Mouse (Mus musculus) right cerebral cortex, postnatal 25 days (tissue): Measurements from ENCODE around the gene Lipe.
A peak's percentile ranks its signal among the peaks of the same experiment; 100 is the strongest.
"Not testable (repeated sequence)": the region's sequence is repeated elsewhere in the genome, so short reads cannot be mapped to it uniquely, and the experiment has no call there.

Experiments
- DNase-seq: peaks from one replicate; pipeline ENCODE4 v3.0.0; 2022

Lipe gene

GRCm38 (mm10) chr7:25411861-25412260 is 13.4 kb upstream of the Lipe start:
- no peak for DNase-seq

GRCm38 (mm10) chr7:25410969-25411615 is 12.6 kb upstream of the Lipe start:
- no peak for DNase-seq

- DNase-seq, result no peak
Observed at GRCm38 (mm10) chr7:25409114-25409760, 10.7 kb upstream of the Lipe start.

GRCm38 (mm10) chr7:25406468-25406867 is 8.0 kb upstream of the Lipe start:
- DNase-seq, result no peak

GRCm38 (mm10) chr7:25402671-25403101 is 4.2 kb upstream of the Lipe start:
- no peak for DNase-seq

- DNase-seq, result no peak
Observed at GRCm38 (mm10) chr7:25401986-25402385, 3.5 kb upstream of the Lipe start.

GRCm38 (mm10) chr7:25401551-25401950 is 3.0 kb upstream of the Lipe start:
- DNase-seq, result no peak

- not testable (repeated sequence) for DNase-seq
Observed at GRCm38 (mm10) chr7:25399028-25399427, 518 bp upstream of the Lipe start.

- no peak for DNase-seq
Observed at GRCm38 (mm10) chr7:25396621-25397020, 1.9 kb downstream of the Lipe start.

- peak; percentile 94 for DNase-seq
Observed at GRCm38 (mm10) chr7:25395558-25396521, 2.7 kb downstream of the Lipe start.

GRCm38 (mm10) chr7:25395186-25395557 is 3.3 kb downstream of the Lipe start:
- DNase-seq, result no peak

- no peak for DNase-seq
Observed at GRCm38 (mm10) chr7:25394754-25395153, 3.8 kb downstream of the Lipe start.

GRCm38 (mm10) chr7:25393451-25394210 is 4.9 kb downstream of the Lipe start:
- no peak for DNase-seq

- DNase-seq, result no peak
Observed at GRCm38 (mm10) chr7:25392851-25393250, 5.7 kb downstream of the Lipe start.

GRCm38 (mm10) chr7:25391856-25392453 is 6.6 kb downstream of the Lipe start:
- DNase-seq, result no peak

- no peak for DNase-seq
Observed at GRCm38 (mm10) chr7:25390986-25391385, 7.5 kb downstream of the Lipe start.

GRCm38 (mm10) chr7:25390054-25390770 is 8.3 kb downstream of the Lipe start:
- DNase-seq, result no peak

GRCm38 (mm10) chr7:25388916-25389315 is 9.6 kb downstream of the Lipe start:
- DNase-seq, result no peak

- DNase-seq, result no peak
Observed at GRCm38 (mm10) chr7:25387811-25388440, 10.6 kb downstream of the Lipe start.

- DNase-seq, result no peak
Observed at GRCm38 (mm10) chr7:25385850-25386555, 12.5 kb downstream of the Lipe start.
